In the genomic region with DNA sequence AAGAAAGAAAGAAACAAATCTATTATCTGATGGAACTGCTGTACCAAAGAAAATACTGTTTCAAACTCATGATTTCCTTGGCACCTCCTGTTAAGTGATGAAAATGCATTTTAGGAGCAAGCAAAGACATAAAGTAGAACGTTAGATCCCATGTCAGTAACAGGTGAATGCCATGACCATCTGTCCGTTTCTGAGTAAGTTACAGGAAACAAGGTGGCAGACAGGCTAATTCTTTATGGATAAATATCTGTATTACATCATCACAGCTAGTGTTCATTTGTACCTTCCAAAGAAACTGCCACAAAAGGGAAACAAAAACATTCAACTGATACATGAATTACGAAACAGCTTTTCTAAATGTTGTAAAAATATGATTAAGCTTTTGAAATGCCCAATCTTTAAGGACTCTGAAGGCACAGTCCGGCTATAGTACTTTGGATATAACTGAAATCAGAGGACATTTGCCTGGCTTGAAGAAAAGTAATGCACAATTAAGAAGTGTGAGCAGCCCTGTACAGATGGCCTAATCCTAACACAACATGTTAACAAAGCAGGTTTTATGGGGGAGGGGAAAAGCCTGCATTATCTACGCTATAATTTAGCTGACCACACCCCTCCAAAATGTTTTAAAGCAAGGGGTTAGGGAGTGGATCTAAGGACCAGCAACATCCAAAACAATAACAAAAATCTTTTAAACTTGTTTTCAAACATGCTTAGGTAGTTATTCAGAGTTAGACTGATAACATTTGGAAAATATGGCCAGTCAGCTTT, we compare ENCODE assay signal across 10 mouse cellular contexts. TPM values are rescaled to one million over a fixed set of nuclear protein-coding genes. Genes with fewer than 3 reads are reported as not detected.
DNase-seq lines count a peak whose midpoint lies in the region; ATAC-seq lines count a peak whose summit lies in the region.
"Had no signal": no experiment of that assay in that cellular context is flagged by ENCODE, and none has a peak within 500 bp of the region (broad histone marks: within the 10 kb centered on the region; RNA-seq: fewer than 3 reads in every experiment).

No protein-coding gene starts in this region.

- H3K9me3 ChIP-seq in kidney, embryonic 14.5 days (ENCODE audit: control insufficient read depth, low read length): no peaks in the 10 kb centered on the region
- H3K9me3 ChIP-seq in hindbrain, embryonic 13.5 days: no peaks in the 10 kb centered on the region
- H3K9me3 ChIP-seq in midbrain, embryonic 16.5 days (replicated peaks; ENCODE audit: control insufficient read depth, low read length, poor library complexity, severe bottlenecking): no peaks in the 10 kb centered on the region
- H3K9me3 ChIP-seq in intestine, embryonic 16.5 days (ENCODE audit: control insufficient read depth, low read length): no peaks in the 10 kb centered on the region
- H3K9me3 ChIP-seq: liver, embryonic 15.5 days had no signal

- no peak overlapping the region for H3K27ac ChIP-seq in kidney, embryonic 14.5 days (ENCODE audit: low read depth, low read length)
- no peak overlapping the region for H3K27ac ChIP-seq in hindbrain, embryonic 13.5 days
- no peak overlapping the region for H3K27ac ChIP-seq in midbrain, embryonic 16.5 days (ENCODE audit: low read length)
- H3K27ac ChIP-seq in intestine, embryonic 16.5 days (ENCODE audit: low read length): no peak overlapping the region
- H3K27ac ChIP-seq: liver, embryonic 15.5 days had no signal

- H3K4me1 ChIP-seq in kidney, embryonic 14.5 days (ENCODE audit: control insufficient read depth, insufficient read depth, low read length): peaks cover 9% of the 10 kb centered on the region
- H3K4me1 ChIP-seq in hindbrain, embryonic 13.5 days (replicated peaks): peaks cover 31% of the 10 kb centered on the region
- H3K4me1 ChIP-seq in midbrain, embryonic 16.5 days (ENCODE audit: control insufficient read depth, insufficient read depth, low read length): peaks cover 21% of the 10 kb centered on the region
- peaks cover 5% of the 10 kb centered on the region; the same call in 1 of the 2 replicates for H3K4me1 ChIP-seq in intestine, embryonic 16.5 days (ENCODE audit: control insufficient read depth, insufficient read depth, low read length)

- H3K36me3 ChIP-seq in kidney, embryonic 14.5 days (ENCODE audit: control insufficient read depth, insufficient read depth, low read length): 0 out of 2 replicates have a peak, but pooled peaks cover 2% of the 10 kb centered on the region
- no peaks in the 10 kb centered on the region; the same call in 1 of the 2 replicates for H3K36me3 ChIP-seq in hindbrain, embryonic 13.5 days
- no peaks in the 10 kb centered on the region for H3K36me3 ChIP-seq in midbrain, embryonic 16.5 days (ENCODE audit: control insufficient read depth, insufficient read depth, low read length)
- no peaks in the 10 kb centered on the region for H3K36me3 ChIP-seq in intestine, embryonic 16.5 days (ENCODE audit: control insufficient read depth, insufficient read depth, low read length)
- H3K36me3 ChIP-seq: liver, embryonic 15.5 days had no signal

- H3K27me3 ChIP-seq in kidney, embryonic 14.5 days (ENCODE audit: control insufficient read depth, insufficient read depth, low read length): no peaks in the 10 kb centered on the region
- no peaks in the 10 kb centered on the region for H3K27me3 ChIP-seq in hindbrain, embryonic 13.5 days
- H3K27me3 ChIP-seq in midbrain, embryonic 16.5 days (ENCODE audit: control insufficient read depth, insufficient read depth, low read depth, low read length): no peaks in the 10 kb centered on the region
- H3K27me3 ChIP-seq in intestine, embryonic 16.5 days (replicated peaks; ENCODE audit: control insufficient read depth, insufficient read depth, low read length): no peaks in the 10 kb centered on the region
- H3K27me3 ChIP-seq: liver, embryonic 15.5 days had no signal

- 63% methylated on average over 5 of the region's 5 CpGs for WGBS in kidney, embryonic 14.5 days
- WGBS in hindbrain, embryonic 13.5 days: 51% methylated on average over 5 of the region's 5 CpGs
- 43% methylated on average over 5 of the region's 5 CpGs for WGBS in midbrain, embryonic 16.5 days
- WGBS in intestine, embryonic 16.5 days: 50% methylated on average over 5 of the region's 5 CpGs

- no peak overlapping the region for H3K9ac ChIP-seq in kidney, embryonic 14.5 days (ENCODE audit: low read depth, low read length)
- no peak overlapping the region for H3K9ac ChIP-seq in hindbrain, embryonic 13.5 days
- H3K9ac ChIP-seq in midbrain, embryonic 16.5 days (ENCODE audit: low read depth, low read length): no peak overlapping the region
- H3K9ac ChIP-seq in intestine, embryonic 16.5 days (ENCODE audit: low read depth, low read length): no peak overlapping the region
- H3K9ac ChIP-seq: liver, embryonic 15.5 days had no signal

- 0 out of 2 replicates have a peak overlapping the region, but pooled peaks have one; percentile 4 for H3K4me2 ChIP-seq in kidney, embryonic 14.5 days (replicated peaks; ENCODE audit: low read depth, low read length)
- H3K4me2 ChIP-seq in hindbrain, embryonic 13.5 days: peak overlapping the region; percentile 76
- peak overlapping the region; percentile 42 for H3K4me2 ChIP-seq in midbrain, embryonic 16.5 days (ENCODE audit: low read length)
- H3K4me2 ChIP-seq in intestine, embryonic 16.5 days (ENCODE audit: low read depth, low read length): no peak overlapping the region

- no peak overlapping the region for H3K4me3 ChIP-seq in kidney, embryonic 14.5 days (ENCODE audit: low read length)
- peak overlapping the region; percentile 12 for H3K4me3 ChIP-seq in hindbrain, embryonic 13.5 days
- H3K4me3 ChIP-seq in midbrain, embryonic 16.5 days (ENCODE audit: low read depth, low read length): no peak overlapping the region; the same call in 1 of the 2 replicates
- H3K4me3 ChIP-seq in intestine, embryonic 16.5 days (ENCODE audit: low read length): no peak overlapping the region

- DNase-seq in kidney, adult 8-10 months: no peak
- peak; percentile 18 for DNase-seq in c-Kit-positive CD71-positive TER-119-positive erythroid progenitor cells, embryonic 14.5 days (ENCODE audit: low spot score)
- DNase-seq in adrenal gland, adult 18-20 months (ENCODE audit: low spot score in 2 of 2): no peak
- no peak for DNase-seq in left cerebral cortex, adult 18-20 months (ENCODE audit: low spot score in 2 of 2)
- DNase-seq: kidney, adult 11 months had no signal

- no peak for ATAC-seq in kidney, embryonic 14.5 days (ENCODE audit: low FRiP score, low TSS enrichment)
- no peak for ATAC-seq in hindbrain, embryonic 13.5 days (ENCODE audit: low FRiP score)
- ATAC-seq in midbrain, embryonic 16.5 days: no peak
- ATAC-seq in intestine, embryonic 16.5 days: no peak

RNA-seq across cellular contexts. Expression of gene Qser1, which starts 2.2 kb away (rescaled TPM):
- 17.0 and 21.6 TPM in 2 replicates for polyA plus RNA-seq in kidney, embryonic 14.5 days (2014; fragmentation: Nextera tagmentation; extraction: Ambion mirVana)
- 7.5 and 7.6 TPM in 2 replicates for polyA plus RNA-seq in hindbrain, embryonic 13.5 days (2015; fragmentation: Nextera tagmentation; extraction: Ambion mirVana)
- polyA plus RNA-seq in midbrain, embryonic 16.5 days (2015; fragmentation: Nextera tagmentation; extraction: Ambion mirVana): 5.8 and 7.1 TPM in 2 replicates
- total RNA-seq in adrenal gland, adult 18-20 months (2021): 10 to 100 TPM; 20.4 to 21.6 TPM
- total RNA-seq in left cerebral cortex, adult 18-20 months (2021): 1 to 10 TPM; 9.0 to 9.5 TPM
- 4.5 and 4.9 TPM in 2 replicates for polyA plus RNA-seq in intestine, embryonic 16.5 days (2015; fragmentation: Nextera tagmentation; extraction: Ambion mirVana)

RNA-seq across cellular contexts. Expression of gene Prrg4, which starts 35.3 kb away (rescaled TPM):
- 2.1 and 2.9 TPM in 2 replicates for polyA plus RNA-seq in kidney, embryonic 14.5 days (2014; fragmentation: Nextera tagmentation; extraction: Ambion mirVana)
- 0.32 and 0.36 TPM in 2 replicates for polyA plus RNA-seq in hindbrain, embryonic 13.5 days (2015; fragmentation: Nextera tagmentation; extraction: Ambion mirVana)
- polyA plus RNA-seq in midbrain, embryonic 16.5 days (2015; fragmentation: Nextera tagmentation; extraction: Ambion mirVana): 0.58 and 0.78 TPM in 2 replicates
- 10 to 100 TPM in 1 of 2 experiments, 1 to 10 TPM in 1; 4.2 to 29.0 TPM for total RNA-seq in adrenal gland, adult 18-20 months (2021)
- total RNA-seq in left cerebral cortex, adult 18-20 months (2021): under 1 TPM; 0.56 to 0.68 TPM
- polyA plus RNA-seq in intestine, embryonic 16.5 days (2015; fragmentation: Nextera tagmentation; extraction: Ambion mirVana): 1.8 and 2.2 TPM in 2 replicates

RNA-seq across cellular contexts. Expression of gene Ccdc73, which starts 53.2 kb away (rescaled TPM):
- polyA plus RNA-seq in kidney, embryonic 14.5 days (2014; fragmentation: Nextera tagmentation; extraction: Ambion mirVana): 7.1 and 7.4 TPM in 2 replicates
- 7.1 and 7.7 TPM in 2 replicates for polyA plus RNA-seq in hindbrain, embryonic 13.5 days (2015; fragmentation: Nextera tagmentation; extraction: Ambion mirVana)
- polyA plus RNA-seq in midbrain, embryonic 16.5 days (2015; fragmentation: Nextera tagmentation; extraction: Ambion mirVana): 4.4 and 6.5 TPM in 2 replicates
- 1 to 10 TPM; 6.0 to 8.6 TPM for total RNA-seq in adrenal gland, adult 18-20 months (2021)
- 1 to 10 TPM; 1.4 to 1.5 TPM for total RNA-seq in left cerebral cortex, adult 18-20 months (2021)
- 4.4 and 6.0 TPM in 2 replicates for polyA plus RNA-seq in intestine, embryonic 16.5 days (2015; fragmentation: Nextera tagmentation; extraction: Ambion mirVana)
